Mouse (Mus musculus) E14TG2a.4 (cell line): ENCODE data around the gene Gria4.

Source experiments
- CTCF ChIP-seq: conservative IDR thresholded peaks from 2 replicates; pipeline ENCODE4 v1.5.1; 2014; ENCODE audit warnings: low read length
- POU5F1 ChIP-seq: IDR thresholded peaks from 2 replicates; pipeline ENCODE4 v1.6.1; 2014; ENCODE audit warnings: low read length, borderline replicate concordance

DNA sequence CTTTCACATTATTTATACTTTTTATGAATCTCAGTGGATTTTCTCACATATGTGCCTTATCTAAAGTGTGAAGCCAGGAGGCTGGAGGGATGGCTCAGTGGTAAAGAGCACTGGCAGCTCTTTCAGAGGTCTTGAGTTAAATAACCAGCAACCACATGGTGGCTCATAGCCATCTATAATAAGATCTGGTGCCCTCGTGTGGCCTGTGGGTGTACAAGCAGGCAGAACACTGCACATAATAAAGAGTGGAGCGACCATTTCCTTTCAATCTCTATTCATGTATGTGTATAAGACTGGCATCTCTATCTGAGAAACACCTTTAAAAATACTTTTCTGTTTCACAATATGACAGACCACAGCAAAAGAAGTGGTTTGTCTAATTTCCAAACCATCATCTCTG, 353.1 kb downstream of the Gria4 start:
- TF ChIP-seq CTCF (peak; percentile 58), POU5F1 (no peak)
